Comparison of ENCODE assay signal across 8 mouse cellular contexts in genomic region chr11:82990612-82991385, GRCm38 (mm10). TPM values are rescaled to one million over a fixed set of nuclear protein-coding genes. Genes with fewer than 3 reads are reported as not detected.
DNase-seq lines count a peak whose midpoint lies in the region; ATAC-seq and TF ChIP-seq lines count a peak whose summit lies in the region.
"Not testable (repeated sequence)": the region's sequence is repeated elsewhere in the genome, so short reads cannot be mapped to it uniquely, and the experiment has no call there.

No protein-coding gene starts in this region.

- not testable (repeated sequence) for H3K9me3 ChIP-seq in hindbrain, embryonic 10.5 days; lung, embryonic 15.5 days

- H3K36me3 ChIP-seq in hindbrain, embryonic 10.5 days, result 0 out of 2 replicates have a peak, but pooled peaks cover 13% of the 10 kb centered on the region
- peaks cover 10% of the 10 kb centered on the region; the same call in 1 of the 2 replicates for H3K36me3 ChIP-seq in lung, embryonic 15.5 days
- not testable (repeated sequence) for H3K36me3 ChIP-seq in testis, adult 2 months (ENCODE audit: control insufficient read depth, insufficient read depth, low read length)

- peaks cover 23% of the 10 kb centered on the region for H3K4me1 ChIP-seq in hindbrain, embryonic 10.5 days (replicated peaks)
- H3K4me1 ChIP-seq in lung, embryonic 15.5 days, result peaks cover 18% of the 10 kb centered on the region
- not testable (repeated sequence) for H3K4me1 ChIP-seq in testis, adult 2 months (ENCODE audit: control insufficient read depth, insufficient read depth, low read length)

- peaks cover 25% of the 10 kb centered on the region for H3K27me3 ChIP-seq in hindbrain, embryonic 10.5 days (ENCODE audit: insufficient read depth, poor library complexity, severe bottlenecking)
- H3K27me3 ChIP-seq in lung, embryonic 15.5 days; testis, adult 2 months (ENCODE audit: control insufficient read depth, insufficient read depth, low read length): not testable (repeated sequence)

- H3K9ac ChIP-seq in lung, embryonic 15.5 days, result peak overlapping the region; percentile 63

- 17% methylated on average over 19 of the region's 19 CpGs for WGBS in hindbrain, embryonic 10.5 days
- WGBS in lung, embryonic 15.5 days, result 8% methylated on average over 19 of the region's 19 CpGs

- peak; percentile 89 for ATAC-seq in CD4-positive, CD25-positive, alpha-beta regulatory T cell, adult 4 months
- peak; percentile 57 for ATAC-seq in common myeloid progenitor, adult 5-6 weeks (replicated peaks; ENCODE audit: low read depth, poor library complexity, severe bottlenecking)
- peak; percentile 91 for ATAC-seq in lung, embryonic 15.5 days (ENCODE audit: borderline replicate concordance, extremely low read depth, low FRiP score, low TSS enrichment)

- H3K27ac ChIP-seq in hindbrain, embryonic 10.5 days, result peak overlapping the region; percentile 62
- H3K27ac ChIP-seq in lung, embryonic 15.5 days, result peak overlapping the region; percentile 83
- not testable (repeated sequence) for H3K27ac ChIP-seq in testis, adult 2 months (ENCODE audit: control insufficient read depth, insufficient read depth, low read depth, low read length)

- H3K4me2 ChIP-seq in lung, embryonic 15.5 days, result peak overlapping the region; percentile 81

- not testable (repeated sequence) for TF ChIP-seq POLR2A in testis, adult 2 months (IDR thresholded peaks at IDR 0.05; ENCODE audit: control insufficient read depth, low read depth, low read length)

- not testable (repeated sequence) for TF ChIP-seq CTCF in testis, adult 2 months (IDR thresholded peaks at IDR 0.05; ENCODE audit: control insufficient read depth, insufficient read depth, insufficient replicate concordance, low read depth, low read length)

- peak; percentile 52 for DNase-seq in forelimb bud, embryonic 11.5 days (ENCODE audit: low read depth, low spot score)
- DNase-seq in hindbrain, embryonic 10.5 days (ENCODE audit: low spot score), result peak; percentile 65
- DNase-seq in kidney, postnatal 36 days, result peak; percentile 38 to 64
- DNase-seq in naive thymus-derived CD4-positive, alpha-beta T cell, adult 2 months (ENCODE audit: low read depth), result peak; percentile 69

- H3K4me3 ChIP-seq in hindbrain, embryonic 10.5 days, result peak overlapping the region; percentile 50
- peak overlapping the region; percentile 53 for H3K4me3 ChIP-seq in lung, embryonic 15.5 days
- H3K4me3 ChIP-seq in testis, adult 2 months (ENCODE audit: control insufficient read depth, low read depth, low read length), result peak overlapping the region; percentile 79

RNA-seq across cellular contexts. Expression of gene Slfn9, which starts 0.8 kb away (rescaled TPM):
- 10 to 100 TPM; 10.7 to 17.9 TPM for polyA plus RNA-seq in CD4-positive, CD25-positive, alpha-beta regulatory T cell, adult 4 months (2017; shearing (Covaris generic))
- total RNA-seq in common myeloid progenitor, adult 5-6 weeks (2017), result 39.6 and 42.1 TPM in 2 replicates
- 5.9 and 8.5 TPM in 2 replicates for polyA plus RNA-seq in hindbrain, embryonic 10.5 days (2016; fragmentation: Nextera tagmentation; extraction: Ambion mirVana)
- polyA plus RNA-seq in lung, embryonic 15.5 days (2015; fragmentation: Nextera tagmentation; extraction: Ambion mirVana), result 35.5 and 37.9 TPM in 2 replicates
- 0.07 and 0.11 TPM in 2 replicates for polyA plus RNA-seq in testis, adult 2 months (2012; rRNA removed)

RNA-seq across cellular contexts. Expression of gene Slfn8, which starts 29.8 kb away (rescaled TPM):
- 100 to 1,000 TPM; 109 to 141 TPM for polyA plus RNA-seq in CD4-positive, CD25-positive, alpha-beta regulatory T cell, adult 4 months (2017; shearing (Covaris generic))
- total RNA-seq in common myeloid progenitor, adult 5-6 weeks (2017), result 22.1 and 24.2 TPM in 2 replicates
- polyA plus RNA-seq in hindbrain, embryonic 10.5 days (2016; fragmentation: Nextera tagmentation; extraction: Ambion mirVana), result 0.19 and 0.24 TPM in 2 replicates
- polyA plus RNA-seq in lung, embryonic 15.5 days (2015; fragmentation: Nextera tagmentation; extraction: Ambion mirVana), result 0.29 and 0.74 TPM in 2 replicates
- 0.19 TPM in 1 of 2 replicates, not detected in the other for polyA plus RNA-seq in testis, adult 2 months (2012; rRNA removed)

RNA-seq across cellular contexts. Expression of gene Slfn5, which starts 39.6 kb away (rescaled TPM):
- polyA plus RNA-seq in CD4-positive, CD25-positive, alpha-beta regulatory T cell, adult 4 months (2017; shearing (Covaris generic)), result 10 to 100 TPM; 30.3 to 39.4 TPM
- 3.2 and 6.4 TPM in 2 replicates for total RNA-seq in common myeloid progenitor, adult 5-6 weeks (2017)
- 0.11 and 0.48 TPM in 2 replicates for polyA plus RNA-seq in hindbrain, embryonic 10.5 days (2016; fragmentation: Nextera tagmentation; extraction: Ambion mirVana)
- 2.6 and 4.2 TPM in 2 replicates for polyA plus RNA-seq in lung, embryonic 15.5 days (2015; fragmentation: Nextera tagmentation; extraction: Ambion mirVana)
- 1.7 and 3.5 TPM in 2 replicates for polyA plus RNA-seq in testis, adult 2 months (2012; rRNA removed)

Comparison
In these comparisons a context has a peak if more than half of its experiments do, and no peak if none do; other contexts are left out.
1. RNA of gene Slfn8, which starts 29.8 kb away (polyA plus RNA-seq): 109 to 141 TPM in CD4-positive, CD25-positive, alpha-beta regulatory T cell, adult 4 months; 0.29 to 0.74 TPM in lung, embryonic 15.5 days, 0.19 to 0.24 TPM in hindbrain, embryonic 10.5 days and 0.19 TPM in testis, adult 2 months; every median in the first group is over 10 times any median in the second.
2. Peak in every context shown above with its lines, with median percentiles within 50 percentile points of each other: ATAC-seq, DNase-seq and H3K4me3 ChIP-seq.